Mouse (Mus musculus) heart, embryonic 14.5 days (tissue): ENCODE measurements around the gene Siglecf. TPM values are rescaled to one million over a fixed set of nuclear protein-coding genes. Genes with fewer than 3 reads are reported as not detected.

Experiments
- ATAC-seq: fragments of 200-750 bp; cut with Nextera tagmentation; 2 replicates; pipeline ENCODE4 v1.8.0; 2017; ENCODE audit warnings: low read depth, moderate TSS enrichment; ENCODE audit not compliant: insufficient number of reproducible peaks, insufficient read depth, low FRiP score
- H3K27ac ChIP-seq, 2 experiments: fragments of 200-500 bp in 1 of 2; fragments of 300-500 bp in 1 of 2; sonication (generic) in 1 of 2; replicated peaks in 1 of 2; 2 replicates each; pipeline ENCODE4 v1.5.1; 2012 to 2014; ENCODE audit warnings: low read depth in 2 of 2, low read length in 2 of 2, control low read depth in 1 of 2, mild to moderate bottlenecking in 1 of 2, mixed read lengths in 1 of 2; ENCODE audit not compliant: control insufficient read depth in 1 of 2, insufficient read depth in 1 of 2
- H3K27me3 ChIP-seq: fragments of 300-500 bp; sonication (generic); 2 replicates; pipeline ENCODE4 v1.6.1; 2014; ENCODE audit warnings: mild to moderate bottlenecking, low read length, control low read depth; ENCODE audit not compliant: control insufficient read depth, insufficient read depth
- H3K36me3 ChIP-seq: fragments of 300-500 bp; sonication (generic); 2 replicates; pipeline ENCODE4 v1.6.1; 2014; ENCODE audit warnings: mild to moderate bottlenecking, control low read depth, low read length, mixed read lengths; ENCODE audit not compliant: control insufficient read depth, insufficient read depth
- H3K4me1 ChIP-seq, 2 experiments: fragments of 200-500 bp in 1 of 2; fragments of 300-500 bp in 1 of 2; sonication (generic) in 1 of 2; 2 replicates each; pipeline ENCODE4 v1.6.1; 2012 to 2014; ENCODE audit warnings: low read length in 2 of 2, control low read depth in 1 of 2, mixed read lengths in 1 of 2; ENCODE audit not compliant: control insufficient read depth in 2 of 2, insufficient read depth in 2 of 2
- H3K4me2 ChIP-seq: fragments of 300-500 bp; sonication (generic); 2 replicates; pipeline ENCODE4 v1.6.1; 2014; ENCODE audit warnings: mild to moderate bottlenecking, low read length
- H3K4me3 ChIP-seq, 2 experiments: fragments of 200-500 bp in 1 of 2; fragments of 300-500 bp in 1 of 2; sonication (generic) in 1 of 2; 2 replicates each; pipeline ENCODE4 v1.5.1; 2012 to 2014; ENCODE audit warnings: low read length in 2 of 2, mild to moderate bottlenecking in 2 of 2, control low read depth in 1 of 2, low read depth in 1 of 2, moderate library complexity in 1 of 2; ENCODE audit not compliant: control insufficient read depth in 1 of 2, insufficient read depth in 1 of 2
- H3K9ac ChIP-seq: fragments of 300-500 bp; sonication (generic); 2 replicates; pipeline ENCODE4 v1.6.1; 2014; ENCODE audit warnings: mild to moderate bottlenecking, low read length
- H3K9me3 ChIP-seq: fragments of 300-500 bp; sonication (generic); 2 replicates; pipeline ENCODE4 v1.6.1; 2016; ENCODE audit warnings: low read length, control low read depth; ENCODE audit not compliant: control insufficient read depth
- WGBS: fragments of 180-500 bp; shearing (Covaris S2); extraction: QIAGEN DNeasy Blood & Tissue Kit; methylation state at CpG from one replicate; pipeline ENCODE4 v1.1.7; 2014; 5-methylcytosine and 5-hydroxymethylcytosine counted together
- polyA plus RNA-seq: library from polyadenylated mRNA; unstranded; fragments of >200 nt; fragmentation: Nextera tagmentation; extraction: Ambion mirVana; gene quantifications from 2 replicates; pipeline ENCODE4 v1.2.1, GENCODE M21; 2014

Siglecf gene
- polyA plus RNA-seq, 1 experiment from 2014 or later = 0.12 TPM

GRCm38 (mm10) chr7:43378226-43378625 is 27.1 kb downstream of the Siglecf start:
- no peak for ATAC-seq
- no peak overlapping the region for H3K9ac ChIP-seq
- H3K4me3 ChIP-seq = no peak overlapping the region
- H3K4me1 ChIP-seq = no peaks in the 10 kb centered on the region
- no peaks in the 10 kb centered on the region for H3K36me3 ChIP-seq
- H3K27ac ChIP-seq = no peak overlapping the region
- H3K4me2 ChIP-seq = no peak overlapping the region
- WGBS = 16% methylated on average over 5 of the region's 5 CpGs
- H3K27me3 ChIP-seq = no peaks in the 10 kb centered on the region
- H3K9me3 ChIP-seq = no peaks in the 10 kb centered on the region

GRCm38 (mm10) chr7:43392349-43393121 is 41.4 kb downstream of the Siglecf start:
- Histone ChIP-seq H3K9ac (no peak overlapping the region), H3K27ac (no peak overlapping the region), H3K4me1 (no peaks in the 10 kb centered on the region), H3K4me3 (no peak overlapping the region), H3K4me2 (no peak overlapping the region), H3K27me3 (no peaks in the 10 kb centered on the region), H3K36me3 (no peaks in the 10 kb centered on the region), H3K9me3 (no peaks in the 10 kb centered on the region)
- WGBS = 67% methylated on average over 8 of the region's 8 CpGs
- ATAC-seq = no peak

- H3K27ac ChIP-seq = no peak overlapping the region
- no peaks in the 10 kb centered on the region for H3K36me3 ChIP-seq
- no peaks in the 10 kb centered on the region for H3K4me1 ChIP-seq
- no peak for ATAC-seq
- no peaks in the 10 kb centered on the region for H3K27me3 ChIP-seq
- H3K4me3 ChIP-seq = no peak overlapping the region
- H3K9ac ChIP-seq = no peak overlapping the region
- no peaks in the 10 kb centered on the region for H3K9me3 ChIP-seq
- no peak overlapping the region for H3K4me2 ChIP-seq
- 74% methylated on average over 2 of the region's 2 CpGs for WGBS
These were observed 48.4 kb downstream of the Siglecf start for GRCm38 (mm10) chr7:43399501-43399900.

GRCm38 (mm10) chr7:43402718-43403117 is 51.6 kb downstream of the Siglecf start:
- Histone ChIP-seq H3K27ac (no peak overlapping the region), H3K4me1 (no peaks in the 10 kb centered on the region), H3K4me2 (no peak overlapping the region), H3K9ac (no peak overlapping the region), H3K9me3 (0 out of 2 replicates have a peak, but pooled peaks cover 2% of the 10 kb centered on the region), H3K36me3 (no peaks in the 10 kb centered on the region), H3K4me3 (no peak overlapping the region), H3K27me3 (no peaks in the 10 kb centered on the region)
- ATAC-seq = no peak
- WGBS = 27% methylated on average over 2 of the region's 2 CpGs

GRCm38 (mm10) chr7:43407573-43407972 is 56.4 kb downstream of the Siglecf start:
- Histone ChIP-seq H3K27me3 (no peaks in the 10 kb centered on the region), H3K4me1 (no peaks in the 10 kb centered on the region), H3K27ac (no peak overlapping the region), H3K36me3 (no peaks in the 10 kb centered on the region), H3K4me3 (no peak overlapping the region), H3K4me2 (no peak overlapping the region), H3K9ac (no peak overlapping the region), H3K9me3 (0 out of 2 replicates have a peak, but pooled peaks cover 2% of the 10 kb centered on the region)
- no peak for ATAC-seq
- 78% methylated on average over 3 of the region's 3 CpGs for WGBS

- no peak for ATAC-seq
- WGBS = 69% methylated on average over 4 of the region's 4 CpGs
These were observed 57.0 kb downstream of the Siglecf start, which contains the start of gene Siglecg for GRCm38 (mm10) chr7:43408131-43408553. Gene Siglecg, plus strand, starts transcription at chr7:43408204.

GRCm38 (mm10) chr7:43409084-43409483 is 57.9 kb downstream of the Siglecf start:
- no peak overlapping the region for H3K4me3 ChIP-seq
- no peak overlapping the region for H3K27ac ChIP-seq
- 44% methylated on average over 3 of the region's 3 CpGs for WGBS
- no peak overlapping the region for H3K4me2 ChIP-seq
- no peaks in the 10 kb centered on the region for H3K4me1 ChIP-seq
- 0 out of 2 replicates have a peak, but pooled peaks cover 2% of the 10 kb centered on the region for H3K9me3 ChIP-seq
- H3K36me3 ChIP-seq = no peaks in the 10 kb centered on the region
- H3K27me3 ChIP-seq = no peaks in the 10 kb centered on the region
- H3K9ac ChIP-seq = no peak overlapping the region
- no peak for ATAC-seq

More at GRCm38 (mm10) chr7:43408131-43408553, 57.0 kb downstream of the Siglecf start, which contains the start of gene Siglecg:
- Histone ChIP-seq H3K4me3 (no peak within 1 kb of the TSS), H3K9ac (no peak within 1 kb of the TSS), H3K4me1 (no peaks in the 10 kb centered on the region), H3K4me2 (no peak within 1 kb of the TSS), H3K27ac (no peak within 1 kb of the TSS), H3K27me3 (no peaks in the 10 kb centered on the region), H3K9me3 (0 out of 2 replicates have a peak, but pooled peaks cover 2% of the 10 kb centered on the region), H3K36me3 (no peaks in the 10 kb centered on the region)
